Mouse (Mus musculus): ENCODE data around the gene Flnb. TPM values are rescaled to one million over a fixed set of nuclear protein-coding genes. Genes with fewer than 3 reads are reported as not detected.

The Flnb gene
- polyA plus RNA-seq, 1 experiment from 2014 or later = 13.1 TPM

DNA sequence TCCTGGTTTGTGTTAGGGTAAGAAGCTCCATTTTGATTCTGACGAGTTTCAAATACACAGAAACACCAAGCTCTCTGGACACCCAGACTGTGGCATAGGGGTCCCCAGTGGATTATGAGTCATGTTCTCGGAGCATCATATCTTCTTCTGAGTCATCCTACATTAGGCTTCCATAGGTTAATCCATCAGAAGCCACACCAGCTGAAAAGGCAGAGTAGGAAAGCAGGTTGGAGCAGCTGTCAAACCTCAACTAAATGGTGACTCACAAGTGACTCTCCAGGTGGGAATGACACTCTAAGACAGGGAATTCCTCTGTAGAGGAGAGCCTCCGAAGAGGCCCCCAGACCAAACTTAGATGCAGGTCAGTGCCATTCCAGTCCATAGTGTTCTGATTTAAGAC lies 181.3 kb downstream of the Flnb start:
- H3K4me1 ChIP-seq (ENCODE audit: control insufficient read depth, insufficient read depth, low read length) = no peaks in the 10 kb centered on the region
- no peak for ATAC-seq (replicated peaks; ENCODE audit: insufficient number of reproducible peaks, low FRiP score, low TSS enrichment)
- H3K27me3 ChIP-seq (ENCODE audit: control insufficient read depth, insufficient read depth, low read length) = peaks cover 28% of the 10 kb centered on the region

DNA sequence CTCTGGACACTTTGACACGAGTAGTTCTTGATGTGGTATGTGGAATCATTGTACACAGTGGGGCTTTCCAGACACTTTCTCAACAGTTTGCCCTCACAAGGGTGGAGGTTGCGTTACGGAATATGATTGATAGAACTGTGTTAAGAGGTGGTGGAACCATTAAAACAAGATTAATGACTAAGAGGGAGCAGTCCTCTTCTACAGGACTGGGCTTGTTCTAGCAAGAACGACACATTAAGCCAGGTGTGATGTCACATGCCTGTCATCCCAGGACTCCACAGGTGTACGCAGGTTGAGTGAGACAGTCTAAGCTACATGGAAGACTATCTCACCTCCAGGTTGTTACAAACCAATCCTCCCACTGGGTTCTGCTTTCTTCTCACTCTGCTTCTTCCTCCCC lies 181.7 kb downstream of the Flnb start:
- no peak overlapping the region for H3K4me3 ChIP-seq (ENCODE audit: low read depth, low read length)
- no peaks in the 10 kb centered on the region for H3K9me3 ChIP-seq (replicated peaks; ENCODE audit: control insufficient read depth, low read length)
- ATAC-seq (replicated peaks; ENCODE audit: insufficient number of reproducible peaks, low FRiP score, low TSS enrichment) = no peak
- H3K27ac ChIP-seq (ENCODE audit: low read depth, low read length) = no peak overlapping the region
- no peaks in the 10 kb centered on the region for H3K4me1 ChIP-seq (ENCODE audit: control insufficient read depth, insufficient read depth, low read length)
- no peak overlapping the region for H3K4me2 ChIP-seq
- peaks cover 28% of the 10 kb centered on the region for H3K27me3 ChIP-seq (ENCODE audit: control insufficient read depth, insufficient read depth, low read length)
- no peak overlapping the region for H3K9ac ChIP-seq (ENCODE audit: low read depth, low read length)
- WGBS (ENCODE audit: insufficient replicate concordance) = 79% methylated on average over 5 of the region's 5 CpGs
- H3K36me3 ChIP-seq (ENCODE audit: control insufficient read depth, insufficient read depth, low read length) = no peaks in the 10 kb centered on the region

More for the DNA sequence above, 181.3 kb downstream of the Flnb start:
- Histone ChIP-seq H3K4me2 (no peak overlapping the region), H3K9ac (ENCODE audit: low read depth, low read length) (no peak overlapping the region), H3K27ac (ENCODE audit: low read depth, low read length) (no peak overlapping the region), H3K4me3 (ENCODE audit: low read depth, low read length) (no peak overlapping the region), H3K9me3 (replicated peaks; ENCODE audit: control insufficient read depth, low read length) (no peaks in the 10 kb centered on the region), H3K36me3 (ENCODE audit: control insufficient read depth, insufficient read depth, low read length) (no peaks in the 10 kb centered on the region)
- WGBS (ENCODE audit: insufficient replicate concordance) = 62% methylated on average over 3 of the region's 3 CpGs

DNA sequence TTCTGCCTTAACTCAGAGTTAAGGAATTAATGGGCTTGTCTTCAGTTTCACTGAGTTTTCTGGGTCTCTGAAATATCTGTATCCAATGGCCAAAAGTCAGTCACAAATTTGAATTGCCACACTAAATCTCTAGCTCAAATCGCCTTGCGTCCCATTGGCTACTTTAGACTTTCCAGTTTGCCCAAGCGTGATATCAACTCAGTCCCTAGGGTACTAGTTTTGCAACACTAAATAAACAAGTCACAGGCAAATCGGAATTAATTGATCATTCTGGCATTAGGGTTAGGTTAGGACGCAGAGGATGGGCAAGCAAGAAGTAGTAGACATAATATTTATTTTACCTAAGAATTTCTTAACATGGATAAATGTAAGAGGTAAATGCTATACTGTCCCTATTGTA lies 182.5 kb downstream of the Flnb start:
- no peak for ATAC-seq (replicated peaks; ENCODE audit: insufficient number of reproducible peaks, low FRiP score, low TSS enrichment)
- Histone ChIP-seq H3K36me3 (ENCODE audit: control insufficient read depth, insufficient read depth, low read length) (no peaks in the 10 kb centered on the region), H3K9me3 (replicated peaks; ENCODE audit: control insufficient read depth, low read length) (no peaks in the 10 kb centered on the region), H3K4me2 (no peak overlapping the region), H3K4me3 (ENCODE audit: low read depth, low read length) (no peak overlapping the region), H3K27ac (ENCODE audit: low read depth, low read length) (no peak overlapping the region), H3K9ac (ENCODE audit: low read depth, low read length) (no peak overlapping the region), H3K4me1 (ENCODE audit: control insufficient read depth, insufficient read depth, low read length) (no peaks in the 10 kb centered on the region), H3K27me3 (ENCODE audit: control insufficient read depth, insufficient read depth, low read length) (peaks cover 28% of the 10 kb centered on the region)
- WGBS (ENCODE audit: insufficient replicate concordance) = 76% methylated on average over 5 of the region's 5 CpGs

Other genes with a start within 250 kb of the Flnb start
- 1.2 TPM in 1 of 2 replicates, not detected in the other for gene Gm3558, start 249.4 kb upstream of the Flnb start, polyA plus RNA-seq (2014; fragmentation: Nextera tagmentation; extraction: Ambion mirVana)
- not detected in 2 replicates for gene Gm10338, start 222.4 kb upstream of the Flnb start, polyA plus RNA-seq (2014; fragmentation: Nextera tagmentation; extraction: Ambion mirVana)
- gene Gm10128, start 174.0 kb upstream of the Flnb start, polyA plus RNA-seq (2014; fragmentation: Nextera tagmentation; extraction: Ambion mirVana) = not detected in 2 replicates
- gene Gm26661, start 26.4 kb upstream of the Flnb start, polyA plus RNA-seq (2014; fragmentation: Nextera tagmentation; extraction: Ambion mirVana) = not detected in 2 replicates
- gene Gm45521, start 139.3 kb downstream of the Flnb start, polyA plus RNA-seq (2014; fragmentation: Nextera tagmentation; extraction: Ambion mirVana) = 0.33 TPM in 1 of 2 replicates, not detected in the other
- 0.06 TPM in 1 of 2 replicates, not detected in the other for gene Dnase1l3, start 176.6 kb downstream of the Flnb start, polyA plus RNA-seq (2014; fragmentation: Nextera tagmentation; extraction: Ambion mirVana)
- 9.4 and 10.2 TPM in 2 replicates for gene Abhd6, start 184.9 kb downstream of the Flnb start, polyA plus RNA-seq (2014; fragmentation: Nextera tagmentation; extraction: Ambion mirVana)